Mouse (Mus musculus): ENCODE measurements at regions not wholly inside any gene's neighbourhood (a gene's known extent, or its start where the extent isn't known, plus 50 kb on each side); places are given as distances from the start of the nearest gene placed in this dataset.

DNA sequence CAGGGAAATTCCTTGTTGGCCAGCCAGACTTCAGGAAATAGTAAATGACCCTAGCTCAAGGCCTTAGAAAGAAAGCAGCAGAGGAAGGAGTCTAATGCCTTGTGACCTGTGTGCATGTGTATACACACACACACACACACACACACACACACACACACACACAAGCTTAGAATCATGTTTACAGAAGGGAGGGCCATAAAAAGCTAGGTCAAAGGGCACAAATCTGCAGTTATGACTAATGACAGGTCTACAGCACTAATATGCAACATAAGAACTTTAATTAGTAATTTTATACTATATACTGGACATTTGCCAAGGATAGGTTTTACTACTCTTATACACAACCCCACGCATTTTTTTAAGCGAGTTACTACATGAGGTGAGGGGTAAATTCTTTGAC is 149.4 kb downstream of the Nr2f2 start:
- DNase-seq: no peak

DNA sequence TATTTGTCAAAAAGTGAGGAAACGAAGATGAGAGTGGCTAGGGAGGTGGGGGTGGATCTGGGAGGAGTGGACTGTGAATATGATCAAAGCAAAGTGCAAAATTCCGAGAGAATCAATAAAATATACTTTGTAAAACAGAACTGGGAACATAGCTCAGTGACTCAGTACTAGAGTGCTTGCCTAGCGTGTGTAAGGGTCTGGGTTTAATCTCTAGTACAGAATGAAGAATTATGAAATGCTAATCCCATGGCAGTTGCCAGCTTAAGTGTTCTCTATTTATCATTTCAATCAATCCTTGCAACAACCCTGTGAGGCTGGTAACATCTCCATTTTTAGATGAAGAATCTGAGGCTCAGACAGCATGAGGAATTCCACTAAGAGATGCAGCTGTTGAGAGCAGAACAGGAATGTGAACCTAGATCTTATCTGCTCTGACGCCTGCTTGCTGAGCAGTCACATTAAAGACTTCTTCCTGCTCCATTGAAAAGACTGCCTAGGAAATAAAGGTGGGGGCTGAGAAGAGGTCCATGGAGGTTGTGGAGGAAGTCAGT is 152.5 kb downstream of the Nr2f2 start:
- no peak for DNase-seq

DNA sequence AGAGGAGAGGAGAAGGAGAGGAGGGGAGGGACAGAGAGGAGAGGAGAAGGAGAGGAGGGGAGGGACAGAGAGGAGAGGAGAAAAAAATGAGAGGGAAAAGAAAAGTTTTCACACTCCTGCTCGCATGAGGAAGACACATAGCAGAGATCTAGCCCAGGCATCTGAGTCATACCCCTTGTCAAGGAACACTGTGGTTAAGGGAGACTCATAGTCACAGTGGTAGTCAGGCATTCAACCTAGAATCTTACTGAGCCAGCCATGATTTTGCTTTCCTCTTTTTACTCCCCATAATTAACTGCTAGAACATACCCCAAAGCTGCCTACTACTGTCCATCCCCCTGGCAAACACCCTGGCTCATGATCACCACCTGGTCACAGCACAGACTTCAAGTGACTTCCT is 160.6 kb downstream of the Nr2f2 start:
- DNase-seq: no peak

DNA sequence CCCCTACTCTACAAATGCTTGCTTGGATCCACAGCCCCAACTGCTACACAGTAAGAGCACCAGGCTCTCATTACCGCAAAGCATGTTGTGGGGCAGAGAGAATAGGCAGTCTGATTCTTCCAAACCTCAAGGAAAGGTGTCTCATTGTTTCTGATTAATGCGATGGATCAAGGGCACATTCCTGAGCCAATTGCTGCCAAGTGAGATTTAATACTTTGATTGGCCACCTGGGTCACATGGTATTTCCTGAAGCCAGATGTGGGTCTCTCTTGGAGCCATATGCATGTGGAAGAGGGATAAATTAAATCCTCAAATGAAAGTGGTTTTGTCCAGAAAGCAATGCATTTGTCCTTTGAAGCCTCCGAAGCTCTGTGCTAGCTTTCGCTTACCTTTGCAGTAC is 166.3 kb downstream of the Nr2f2 start:
- no peak for DNase-seq

DNA sequence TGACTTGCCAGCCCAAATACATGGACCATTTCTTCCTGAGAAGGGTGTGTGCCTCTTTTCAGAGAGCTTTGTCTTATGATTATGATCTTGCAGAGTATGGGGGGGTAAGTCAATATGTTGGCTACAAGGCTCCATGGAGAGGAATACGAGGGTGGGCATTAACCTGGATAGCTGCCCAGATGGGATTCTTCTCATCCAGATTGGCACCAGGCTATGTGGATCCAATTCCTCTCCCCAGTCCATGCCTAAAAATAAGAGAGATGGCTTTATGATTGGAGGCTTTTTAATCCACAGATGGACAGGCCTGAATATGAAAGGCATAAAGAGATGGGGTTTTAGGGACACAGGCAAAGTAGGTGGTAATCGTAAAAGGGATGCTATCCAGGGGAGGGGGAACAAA is 187.6 kb downstream of the Nr2f2 start:
- DNase-seq: no peak

DNA sequence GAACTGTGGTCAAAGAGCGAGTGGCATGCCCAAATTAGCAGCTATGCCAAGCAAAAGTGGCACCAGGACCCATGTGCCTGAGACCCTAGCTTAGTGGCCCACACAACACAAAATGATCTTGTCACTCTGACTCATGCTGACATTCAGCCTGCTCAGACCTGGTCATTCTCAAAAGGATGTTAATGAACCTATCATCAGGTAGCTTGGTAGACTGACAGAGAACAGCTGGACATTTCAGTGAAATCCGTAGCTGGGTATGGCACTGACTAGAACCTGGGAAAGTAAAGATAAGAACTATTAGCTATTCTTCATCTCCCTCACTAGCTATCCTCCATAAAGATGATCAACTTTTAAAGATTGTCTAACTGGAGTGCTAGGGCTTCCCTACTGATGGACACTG is 188.5 kb downstream of the Nr2f2 start:
- DNase-seq: no peak

DNA sequence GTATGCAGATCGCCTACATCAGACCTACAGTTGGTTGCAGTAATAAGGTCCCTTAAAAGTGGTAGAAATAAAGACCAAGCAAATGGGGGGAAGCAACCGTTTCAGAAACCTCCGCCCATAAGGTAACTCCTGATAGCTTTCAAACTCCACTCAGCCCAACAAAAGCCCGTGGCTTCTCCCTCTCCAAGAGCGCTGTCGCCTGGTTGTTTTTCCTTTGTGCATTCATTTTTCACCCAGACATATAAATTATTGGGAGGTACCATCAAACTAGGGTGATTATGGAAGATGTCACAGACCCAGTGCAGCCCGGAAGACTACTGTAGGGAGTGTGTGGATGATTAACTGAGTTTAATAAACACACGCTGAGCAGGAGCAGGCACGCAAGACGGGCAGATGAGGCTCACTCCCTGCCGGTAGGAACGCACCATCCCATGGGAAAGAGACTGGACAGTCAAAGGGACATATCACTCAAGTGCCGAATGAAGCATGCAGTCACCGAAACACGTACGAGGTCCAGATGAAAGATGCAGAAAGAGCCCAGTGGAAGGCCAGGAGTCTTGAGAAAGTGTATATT is 189.8 kb downstream of the Nr2f2 start:
- DNase-seq: no peak

DNA sequence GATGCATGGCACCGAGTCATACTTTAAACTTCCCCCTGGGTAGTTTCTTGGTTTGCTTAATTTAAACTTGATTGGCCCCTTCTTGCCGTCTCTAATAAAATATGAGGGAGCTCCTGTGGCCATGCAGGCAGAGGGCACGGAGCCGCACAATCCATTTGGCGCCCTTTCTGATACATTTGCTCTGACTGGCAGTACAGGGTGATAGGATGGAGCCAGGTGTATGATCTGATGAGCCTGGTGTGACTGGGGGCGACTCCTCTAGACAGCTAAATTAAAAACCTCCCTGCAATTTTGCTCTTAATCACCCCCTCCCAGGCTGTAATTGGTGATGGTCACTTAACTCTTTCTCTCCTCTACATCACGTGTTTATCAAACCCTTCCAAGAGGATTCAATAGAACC is 190.4 kb downstream of the Nr2f2 start:
- DNase-seq: no peak

DNA sequence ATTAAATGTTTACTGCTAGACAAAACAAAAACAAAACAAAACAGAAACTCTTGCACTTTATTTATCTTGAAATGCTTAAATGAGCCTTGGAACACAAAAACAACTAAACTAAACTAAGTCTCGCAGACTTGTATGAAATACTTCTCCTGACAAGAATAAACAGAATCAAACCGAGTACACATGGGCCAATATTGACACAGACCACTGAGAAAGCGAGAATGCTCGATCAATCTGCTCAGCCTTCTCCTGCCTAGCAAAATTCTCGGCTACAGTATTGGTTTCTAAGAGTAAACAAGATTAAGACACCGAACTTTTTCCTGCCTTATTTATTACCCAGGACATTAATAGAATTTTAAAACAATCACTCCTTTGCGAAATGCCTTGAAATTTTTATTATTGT is 194.1 kb downstream of the Nr2f2 start:
- DNase-seq: no peak

DNA sequence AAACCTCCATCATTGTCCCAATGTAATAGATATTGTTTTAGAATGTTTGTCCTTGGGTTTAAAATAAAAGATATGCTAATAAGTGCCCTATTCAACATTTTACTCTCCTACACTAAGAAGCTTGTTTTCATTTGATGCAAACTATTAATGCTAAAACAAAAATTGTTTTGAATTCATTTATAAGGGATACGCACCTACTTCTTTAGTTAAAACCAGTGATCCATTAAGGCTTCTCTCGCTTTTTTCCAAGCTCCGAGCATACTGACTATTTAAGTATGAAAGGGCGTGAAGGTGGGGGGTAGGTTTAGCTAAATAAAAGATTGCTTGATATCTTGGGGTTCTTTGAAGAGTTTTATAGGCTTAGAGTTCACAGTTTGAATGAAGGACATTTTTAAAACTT is 195.1 kb downstream of the Nr2f2 start:
- no peak for DNase-seq

DNA sequence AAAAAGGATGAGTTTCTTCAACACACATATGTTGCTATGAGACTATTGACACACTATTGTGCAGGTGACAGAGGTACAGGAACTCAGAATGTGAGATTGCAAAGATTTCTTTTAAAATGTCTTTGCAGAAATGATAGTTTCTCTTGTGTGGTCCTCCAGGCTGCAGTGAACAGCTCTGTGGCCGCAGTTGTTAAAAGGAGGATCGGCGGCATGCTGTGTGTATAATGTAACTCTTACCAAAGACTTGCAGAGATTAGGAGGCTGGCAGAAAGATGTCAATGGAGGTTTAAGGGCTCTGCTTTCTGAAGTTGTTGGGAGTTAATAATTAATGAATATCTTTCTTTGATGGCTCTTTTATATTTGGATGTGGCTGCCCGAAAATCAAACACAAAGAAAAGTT is 198.5 kb downstream of the Nr2f2 start:
- no peak for DNase-seq

DNA sequence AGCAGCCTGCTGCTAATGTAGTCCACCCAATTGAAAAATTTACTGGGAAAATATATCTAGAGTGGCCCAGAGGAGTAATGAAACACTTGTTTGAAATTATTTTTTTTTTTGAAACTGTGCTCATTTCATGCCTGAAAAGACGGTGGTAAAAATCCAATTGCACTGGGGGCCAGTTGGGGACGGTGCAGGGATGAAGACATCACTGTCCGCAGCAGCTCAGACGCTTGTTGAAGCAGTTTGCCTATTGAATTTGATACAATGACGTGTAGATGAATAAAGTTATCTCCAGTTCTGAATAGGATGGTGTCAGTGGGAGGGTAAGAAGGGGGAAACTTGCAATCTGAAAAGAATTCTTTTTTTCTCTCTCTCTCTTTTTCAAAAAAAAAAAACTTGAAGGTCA is 200.5 kb downstream of the Nr2f2 start:
- DNase-seq: no peak

DNA sequence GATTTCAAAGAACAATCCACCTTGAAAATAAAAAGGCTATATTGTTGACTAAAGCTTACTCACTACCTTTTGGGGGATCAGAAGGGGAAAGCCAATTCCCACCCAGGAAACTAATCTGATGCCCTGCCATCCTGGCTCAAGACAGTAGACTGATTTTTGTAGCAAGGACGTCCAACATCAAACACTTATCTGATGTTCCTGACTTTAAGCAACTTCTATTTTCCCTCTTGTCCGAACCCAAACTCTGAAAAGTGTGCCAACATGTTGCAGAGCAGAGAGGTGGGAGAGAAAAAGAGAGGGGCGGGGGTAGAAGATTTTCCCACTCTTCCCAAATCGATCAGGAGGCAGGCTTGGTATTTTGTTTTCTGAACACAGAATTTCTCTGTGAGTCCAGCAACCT is 201.0 kb downstream of the Nr2f2 start:
- no peak for DNase-seq

DNA sequence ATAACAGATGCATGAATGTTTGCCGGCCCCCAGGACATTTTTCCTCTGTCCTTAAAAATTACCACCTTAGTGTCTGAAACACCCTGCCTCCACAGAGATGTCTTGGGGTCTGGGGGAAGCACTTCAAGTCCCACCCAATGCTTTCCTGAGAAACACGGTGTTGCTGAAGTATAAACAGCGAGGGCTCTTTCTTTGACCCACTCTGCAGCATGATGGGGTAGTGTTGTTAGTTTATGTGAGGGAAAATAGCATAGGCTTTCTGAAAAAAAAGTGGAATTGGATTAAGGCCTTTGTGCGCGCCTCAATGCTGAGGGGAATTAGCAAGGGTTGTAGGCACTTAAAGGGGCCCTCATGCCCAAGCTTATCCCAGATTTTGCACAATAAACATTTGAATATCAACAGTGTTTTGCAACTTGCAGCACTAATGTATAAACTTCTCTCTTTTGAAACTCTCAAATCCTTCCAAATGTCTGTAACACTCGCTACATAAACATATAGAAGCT is 201.8 kb downstream of the Nr2f2 start:
- no peak for DNase-seq

DNA sequence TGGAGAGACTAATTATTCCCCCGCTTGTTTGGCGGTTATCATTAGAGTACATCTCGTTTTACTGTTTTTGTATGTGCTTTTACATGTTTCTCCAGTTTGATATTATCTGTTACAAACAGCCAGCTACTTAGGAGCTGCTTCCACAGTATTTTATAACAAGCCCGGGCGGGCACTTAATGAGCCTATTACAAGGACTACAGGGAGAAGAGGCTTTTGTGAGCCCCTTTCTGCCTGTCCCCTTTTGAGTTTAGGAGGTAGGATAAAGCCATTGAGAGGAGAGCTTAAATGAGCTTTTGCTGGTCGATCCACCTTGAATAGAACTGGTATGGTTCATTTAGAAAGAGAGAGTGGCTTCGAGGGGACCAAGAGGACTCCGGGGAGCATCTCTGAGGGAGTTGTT is 208.0 kb downstream of the Nr2f2 start:
- no peak for DNase-seq

DNA sequence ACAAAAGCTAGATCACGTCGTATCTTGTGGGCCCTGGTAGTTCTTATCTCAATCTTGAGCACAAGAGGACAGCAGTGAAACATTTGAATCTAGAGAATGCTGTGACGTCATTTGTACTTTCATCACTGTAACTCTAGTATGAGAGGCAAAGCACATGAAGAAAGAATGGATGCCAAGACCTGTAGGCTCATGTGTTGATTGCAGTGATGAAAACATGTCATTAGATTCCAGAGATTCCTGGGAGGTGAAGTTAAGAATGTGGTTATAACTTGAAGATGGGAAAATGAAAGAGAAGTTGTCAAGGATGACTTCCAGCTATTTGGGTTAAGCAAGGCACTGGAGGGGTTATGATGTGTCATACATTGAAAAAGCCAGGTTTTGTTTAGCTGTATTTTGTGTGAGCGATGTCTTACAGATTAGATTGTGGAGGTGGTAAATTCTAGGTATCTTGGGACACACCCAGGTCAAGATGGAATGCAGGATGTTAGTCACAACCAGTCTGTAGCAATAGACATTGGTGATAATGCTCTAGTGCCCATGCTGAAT is 221.7 kb downstream of the Nr2f2 start:
- DNase-seq: no peak

DNA sequence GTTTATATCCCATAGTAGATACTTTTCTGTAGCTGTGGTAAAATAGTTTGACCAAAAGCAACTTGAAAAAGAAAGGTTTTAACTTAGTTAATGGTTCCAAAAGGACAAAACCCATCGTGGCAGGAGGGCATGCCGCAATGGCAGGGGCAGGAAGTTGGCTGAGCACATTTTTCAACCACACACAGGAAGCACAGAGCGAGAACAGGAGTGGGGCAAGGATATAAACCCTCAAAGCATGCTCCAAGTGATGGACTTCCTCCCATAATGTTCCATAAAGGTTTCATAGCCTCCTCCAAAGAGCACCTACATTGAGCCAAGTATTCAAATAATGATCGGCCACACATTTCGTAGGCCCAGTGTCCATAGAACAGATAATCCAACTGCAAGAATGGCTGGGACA is 229.7 kb downstream of the Nr2f2 start:
- no peak for DNase-seq

DNA sequence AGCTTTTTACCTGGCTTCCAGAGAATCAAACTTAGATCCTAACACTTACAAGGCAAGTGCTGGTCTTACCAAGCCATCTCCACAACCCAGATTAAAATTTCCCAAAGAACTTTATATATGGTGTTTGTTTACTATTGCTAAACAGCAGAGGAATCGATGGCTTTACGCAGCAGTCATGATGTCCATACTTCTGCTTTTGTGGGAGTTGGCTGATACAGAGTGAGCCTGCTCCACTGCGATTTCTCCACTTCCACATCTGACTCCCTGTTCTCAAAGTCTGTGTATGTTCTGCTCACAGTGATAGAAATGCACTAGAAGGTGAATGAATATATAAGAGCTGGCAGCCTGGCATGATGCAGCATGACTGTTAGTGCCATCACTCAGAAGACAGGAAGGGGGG is 231.1 kb downstream of the Nr2f2 start:
- no peak for DNase-seq

DNA sequence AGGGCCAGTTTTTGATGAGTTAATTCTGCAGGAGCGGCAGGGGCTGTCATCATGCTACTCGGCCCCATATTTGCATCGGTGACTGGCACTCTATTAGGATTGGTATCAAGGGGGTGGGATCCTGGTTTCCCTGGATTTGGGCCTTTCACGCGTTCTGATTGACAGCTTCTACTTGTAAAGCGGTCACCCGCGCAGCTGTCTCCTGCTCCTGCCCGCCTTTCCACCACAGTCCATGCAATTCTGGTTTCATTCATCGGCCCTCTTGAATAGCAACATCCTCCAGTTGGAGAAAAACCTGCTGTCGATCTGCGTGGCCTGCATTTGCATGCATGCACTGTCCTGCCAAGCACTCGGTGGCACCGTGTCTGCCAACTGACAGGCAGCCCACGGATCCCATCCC is 236.6 kb downstream of the Nr2f2 start:
- no peak for DNase-seq

DNA sequence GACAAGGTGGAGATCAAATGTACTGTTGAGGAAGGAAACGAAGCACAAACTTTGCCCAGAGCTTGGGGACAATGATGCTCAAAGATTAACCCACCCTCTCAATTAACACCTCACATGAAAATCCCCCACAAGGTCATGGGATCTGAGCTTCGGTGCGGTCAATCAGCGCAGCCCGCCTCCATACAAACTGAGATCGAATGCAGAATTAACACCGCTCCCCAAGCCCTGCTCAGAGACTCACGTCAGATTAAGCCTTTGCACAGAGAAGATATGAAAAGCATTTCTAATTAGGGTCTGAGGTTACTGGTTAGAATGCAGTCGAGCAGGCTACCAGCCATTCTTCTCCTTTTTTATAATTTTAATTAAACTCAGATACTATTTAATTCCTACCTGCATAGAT is 243.7 kb downstream of the Nr2f2 start:
- DNase-seq: no peak

DNA sequence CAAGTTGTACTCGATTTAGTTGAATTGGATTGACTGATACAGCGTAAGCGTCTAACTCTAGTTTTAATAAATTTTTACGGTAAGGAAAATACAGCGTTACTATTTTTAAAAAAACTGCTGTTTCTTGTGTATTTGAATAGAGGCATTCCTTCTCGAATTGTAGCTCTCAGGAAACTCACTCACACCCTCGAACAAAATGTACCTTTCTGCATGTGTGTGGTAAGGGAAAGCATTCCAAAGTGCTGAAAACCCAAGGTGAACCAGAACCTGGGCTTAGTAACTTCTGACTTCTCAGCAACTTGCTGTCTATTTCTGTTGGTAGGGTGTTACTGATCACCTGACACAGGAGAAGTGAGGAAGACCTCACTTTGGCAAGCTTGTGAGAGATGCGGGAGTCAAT is 247.0 kb downstream of the Nr2f2 start:
- no peak for DNase-seq

DNA sequence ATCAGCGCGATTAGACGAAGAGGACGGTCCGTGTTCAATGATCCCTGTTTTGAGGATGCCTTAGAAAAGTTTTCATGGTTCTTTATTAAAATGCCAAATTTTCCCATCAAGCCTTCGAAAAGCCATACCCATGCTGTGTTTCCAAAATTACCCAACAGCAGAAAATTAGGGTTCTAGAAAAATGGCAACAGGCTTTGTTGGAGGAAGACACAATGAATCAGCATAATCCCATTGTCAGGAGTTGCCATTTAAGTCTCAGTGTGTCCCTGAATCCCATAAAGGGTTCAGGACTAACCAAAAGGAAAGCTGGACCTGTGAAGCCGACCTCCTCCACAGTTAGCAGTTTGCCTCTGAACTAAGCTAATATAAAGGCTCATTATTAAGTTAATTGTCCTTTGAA is 247.6 kb downstream of the Nr2f2 start:
- DNase-seq: no peak

DNA sequence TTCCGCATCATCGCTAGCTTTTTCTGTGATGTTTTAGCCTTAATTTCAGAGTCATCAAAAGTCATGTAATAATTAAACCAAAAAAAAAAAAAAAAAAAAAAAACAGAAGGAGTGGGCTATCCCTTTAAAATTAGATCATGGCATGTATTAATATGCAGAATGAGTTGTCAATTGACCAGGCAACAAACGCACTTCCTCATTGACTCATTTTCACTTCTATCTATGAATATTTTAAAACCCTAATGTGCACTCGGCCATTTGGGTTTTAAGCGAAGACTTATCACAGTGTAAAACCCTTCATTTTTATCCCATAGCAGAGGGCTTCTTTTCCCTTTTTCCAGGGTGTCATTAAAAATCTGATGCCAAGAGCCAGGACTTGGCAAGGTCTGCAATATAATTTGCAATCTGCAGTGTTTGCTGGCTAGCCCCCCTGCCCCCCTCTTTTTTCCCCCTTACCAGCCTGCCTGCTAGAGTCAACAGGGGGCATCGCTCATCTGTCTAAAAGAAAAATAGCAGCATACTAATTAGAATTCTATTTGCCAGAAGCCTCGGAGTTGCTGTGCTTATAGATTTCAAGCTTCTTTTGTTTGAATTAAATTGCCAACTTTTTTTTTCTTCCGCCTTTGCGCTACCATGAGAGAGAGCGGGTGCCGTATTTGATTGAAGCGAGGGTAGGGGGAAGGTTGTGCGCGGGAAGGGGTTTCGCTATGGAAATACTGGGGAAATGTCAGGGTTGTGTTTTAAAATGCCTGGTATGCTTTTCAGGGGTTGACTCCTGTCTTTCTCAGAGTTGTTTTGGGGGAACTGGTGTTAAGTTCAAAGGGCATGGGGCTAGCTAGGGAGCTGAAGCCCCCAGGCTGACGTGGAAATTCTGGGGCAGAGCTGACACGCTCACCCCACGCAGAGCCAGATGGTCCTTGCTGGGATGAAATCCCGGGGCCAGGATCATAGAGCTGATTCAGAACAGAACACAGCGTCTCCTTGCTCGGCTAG is 248.3 kb downstream of the Nr2f2 start:
- DNase-seq: peak; percentile 5

DNA sequence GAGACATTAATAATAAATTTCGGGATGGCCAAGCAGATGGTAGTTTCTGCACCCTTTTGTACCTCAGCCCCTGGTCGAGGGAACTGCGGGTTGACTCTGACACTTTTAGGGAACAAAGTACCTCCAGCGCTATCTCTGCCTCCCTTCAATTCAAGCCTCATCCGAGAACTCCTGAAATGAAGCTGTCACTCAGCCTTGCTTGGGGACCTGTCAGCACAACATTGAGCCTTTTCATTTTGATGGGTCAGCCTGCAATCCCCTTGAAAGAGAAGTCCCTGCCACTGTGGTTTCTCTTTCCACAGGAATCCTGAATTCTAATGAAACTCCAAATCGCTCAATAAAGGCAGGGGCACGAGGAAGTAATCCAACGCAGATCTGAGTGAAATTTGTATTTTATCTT is 257.5 kb downstream of the Nr2f2 start:
- DNase-seq: no peak

Measured in lung, postnatal 10 days (tissue).